Mouse (Mus musculus): ENCODE measurements around the gene Inafm1.
"Not testable (repeated sequence)": the region's sequence is repeated elsewhere in the genome, so short reads cannot be mapped to it uniquely, and the experiment has no call there.

- TF ChIP-seq EP300 (optimal IDR thresholded peaks at IDR 0.05); CTCF (IDR thresholded peaks at IDR 0.05; ENCODE audit: low read depth): not testable (repeated sequence)
Observed at GRCm38 (mm10) chr7:16255963-16256362, 17.5 kb downstream of the Inafm1 start.
